Comparison of ENCODE assay signal across 12 mouse cellular contexts in the genomic region with DNA sequence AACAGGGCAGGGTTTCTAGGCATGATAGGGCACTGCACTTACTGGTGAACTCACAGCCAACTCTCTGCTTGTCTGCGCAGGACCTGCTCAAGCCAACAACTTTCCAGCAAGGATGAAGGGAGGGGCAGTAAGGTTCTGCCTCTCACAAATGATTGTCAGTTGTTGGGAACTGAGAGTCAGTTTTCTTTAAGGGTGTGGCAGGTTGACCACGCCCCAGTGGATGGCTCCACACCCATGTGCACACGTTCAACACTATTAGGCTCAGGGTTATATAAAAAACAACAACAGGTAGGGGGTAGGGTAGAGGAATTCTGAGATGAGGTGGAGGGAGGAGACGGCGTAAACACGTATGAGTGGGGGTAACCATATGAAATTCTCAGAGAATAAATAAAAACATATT.
"Had no signal": no experiment of that assay in that cellular context is flagged by ENCODE, and none has a peak within 500 bp of the region (broad histone marks: within the 10 kb centered on the region; RNA-seq: fewer than 3 reads in every experiment).

No protein-coding gene starts in this region.

- H3K4me3 ChIP-seq: left cerebral cortex, adult 2 months; limb, embryonic 15.5 days; midbrain, embryonic 10.5 days; myocyte; neural tube, embryonic 15.5 days had no signal

- DNase-seq: kidney, adult 8-10 months; kidney, postnatal 25 days; lung, embryonic 14.5 days; midbrain, embryonic 14.5 days; right cerebral cortex, adult 18-20 months; right cerebral cortex, postnatal 25 days; thymus, postnatal 14 days had no signal

- H3K27ac ChIP-seq: left cerebral cortex, adult 2 months; limb, embryonic 15.5 days; midbrain, embryonic 10.5 days; neural tube, embryonic 15.5 days had no signal

- H3K9ac ChIP-seq: limb, embryonic 15.5 days; lung, embryonic 14.5 days; neural tube, embryonic 15.5 days had no signal

- H3K9me3 ChIP-seq: limb, embryonic 15.5 days; midbrain, embryonic 10.5 days; neural tube, embryonic 15.5 days had no signal

- H3K4me1 ChIP-seq: limb, embryonic 15.5 days; midbrain, embryonic 10.5 days; neural tube, embryonic 15.5 days had no signal

- H3K36me3 ChIP-seq: limb, embryonic 15.5 days; midbrain, embryonic 10.5 days; neural tube, embryonic 15.5 days had no signal

- H3K27me3 ChIP-seq: limb, embryonic 15.5 days; neural tube, embryonic 15.5 days had no signal

- H3K4me2 ChIP-seq: limb, embryonic 15.5 days; lung, embryonic 14.5 days; neural tube, embryonic 15.5 days had no signal
